Mouse (Mus musculus) intestine, embryonic 14.5 days (tissue): ENCODE measurements at regions not wholly inside any gene's neighbourhood (a gene's known extent, or its start where the extent isn't known, plus 50 kb on each side); places are given as distances from the start of the nearest gene placed in this dataset. TPM values are rescaled to one million over a fixed set of nuclear protein-coding genes. Genes with fewer than 3 reads are reported as not detected.

ENCODE experiments used
- ATAC-seq: fragments of 200-750 bp; cut with Nextera tagmentation; replicated peaks from 2 replicates; pipeline ENCODE4 v1.8.0; 2017; ENCODE audit warnings: low read depth, moderate number of reproducible peaks, moderate TSS enrichment, moderate library complexity; ENCODE audit not compliant: low FRiP score, low TSS enrichment
- DNase-seq: peaks from one replicate; pipeline ENCODE4 v3.0.0-alpha.2; 2018; ENCODE audit warnings: low spot score
- H3K27ac ChIP-seq: fragments of 300-500 bp; sonication (generic); 2 replicates; pipeline ENCODE4 v1.5.1; 2014; ENCODE audit warnings: low read depth, mild to moderate bottlenecking, control low read depth
- H3K27me3 ChIP-seq: fragments of 300-500 bp; sonication (generic); replicated peaks from 2 replicates; pipeline ENCODE4 v1.6.1; 2014; ENCODE audit warnings: low read length, control low read depth; ENCODE audit not compliant: control insufficient read depth, insufficient read depth
- H3K36me3 ChIP-seq: fragments of 300-500 bp; sonication (generic); 2 replicates; pipeline ENCODE4 v1.6.1; 2014; ENCODE audit warnings: low read length, control low read depth; ENCODE audit not compliant: control insufficient read depth, insufficient read depth
- H3K4me1 ChIP-seq: fragments of 300-500 bp; sonication (generic); replicated peaks from 2 replicates; pipeline ENCODE4 v1.6.1; 2014; ENCODE audit warnings: low read length, control low read depth, mixed read lengths; ENCODE audit not compliant: control insufficient read depth, insufficient read depth
- H3K4me2 ChIP-seq: fragments of 300-500 bp; sonication (generic); 2 replicates; pipeline ENCODE4 v1.6.1; 2014; ENCODE audit warnings: low read length
- H3K4me3 ChIP-seq: fragments of 300-500 bp; sonication (generic); 2 replicates; pipeline ENCODE4 v1.5.1; 2014; ENCODE audit warnings: low read depth, low read length, control low read depth, mixed read lengths
- H3K9ac ChIP-seq: fragments of 300-500 bp; sonication (generic); 2 replicates; pipeline ENCODE4 v1.6.1; 2014; ENCODE audit warnings: mild to moderate bottlenecking, low read length
- H3K9me3 ChIP-seq: fragments of 300-500 bp; sonication (generic); 2 replicates; pipeline ENCODE4 v1.6.1; 2016; ENCODE audit warnings: low read length, control low read depth; ENCODE audit not compliant: control insufficient read depth
- WGBS: fragments of 180-500 bp; shearing (Covaris S2); extraction: QIAGEN DNeasy Blood & Tissue Kit; methylation state at CpG from one replicate; pipeline ENCODE4 v1.1.7; 2014; 5-methylcytosine and 5-hydroxymethylcytosine counted together
- microRNA-seq: library from miRNA; unstranded; fragments of <30 nt; microRNA quantifications from one replicate; pipeline ENCODE4, GENCODE M21; 2016

GRCm38 (mm10) chr5:13959575-13959974 is 65.5 kb upstream of the Sema3e start:
- no peak overlapping the region for H3K4me2 ChIP-seq
- H3K27ac ChIP-seq, result no peak overlapping the region
- DNase-seq (no peak), ATAC-seq (peak; percentile 43; the same call in 1 of the 2 replicates)
- H3K9me3 ChIP-seq, result no peaks in the 10 kb centered on the region
- H3K4me1 ChIP-seq, result no peaks in the 10 kb centered on the region
- H3K27me3 ChIP-seq, result no peaks in the 10 kb centered on the region
- no peak overlapping the region for H3K9ac ChIP-seq
- H3K4me3 ChIP-seq, result no peak overlapping the region
- WGBS, result 34% methylated on average over 4 of the region's 4 CpGs
- no peaks in the 10 kb centered on the region for H3K36me3 ChIP-seq

GRCm38 (mm10) chr5:13965901-13966300 is 59.2 kb upstream of the Sema3e start:
- Histone ChIP-seq H3K4me2 (no peak overlapping the region), H3K27ac (no peak overlapping the region), H3K27me3 (no peaks in the 10 kb centered on the region), H3K9ac (no peak overlapping the region), H3K4me3 (no peak overlapping the region), H3K4me1 (no peaks in the 10 kb centered on the region), H3K36me3 (no peaks in the 10 kb centered on the region), H3K9me3 (no peaks in the 10 kb centered on the region)
- ATAC-seq (no peak), DNase-seq (no peak)
- WGBS, result 72% methylated on average over 2 of the region's 2 CpGs

DNA sequence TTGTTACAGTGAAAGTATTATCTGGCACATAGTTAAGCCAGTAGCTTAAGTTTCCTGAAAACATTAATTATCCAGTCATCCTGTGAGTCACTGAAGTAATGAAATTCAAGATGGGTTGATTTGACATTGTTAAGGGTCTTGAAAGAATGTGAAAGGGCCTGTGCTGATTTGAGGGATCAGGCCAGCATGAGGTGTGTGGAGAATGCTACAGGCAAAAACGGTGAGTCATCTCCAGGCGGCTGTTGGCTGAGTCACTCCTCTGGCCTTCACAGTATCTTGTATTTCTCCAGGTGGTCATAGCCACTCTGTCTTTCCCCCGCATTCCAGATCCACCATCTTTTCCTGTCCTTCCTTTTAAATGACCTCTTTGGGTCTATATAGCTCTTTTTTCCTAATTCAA is 50.4 kb upstream of the Sema3e start:
- DNase-seq, result no peak
- Histone ChIP-seq H3K36me3 (no peaks in the 10 kb centered on the region), H3K27ac (no peak overlapping the region), H3K4me3 (no peak overlapping the region), H3K9me3 (no peaks in the 10 kb centered on the region), H3K9ac (no peak overlapping the region), H3K27me3 (no peaks in the 10 kb centered on the region), H3K4me1 (no peaks in the 10 kb centered on the region), H3K4me2 (no peak overlapping the region)
- no peak for ATAC-seq
- WGBS, result 52% methylated on average over 3 of the region's 3 CpGs

Small RNAs in the stretch of these regions (microRNA-seq; reads per million reads assigned to microRNA genes)
- gene Gm24054, result not detected
